Mouse (Mus musculus) cerebellum, adult 2 months (tissue): ENCODE measurements around the gene Tnfaip1.

ENCODE experiments used
- CTCF ChIP-seq: fragments of 200-500 bp; IDR thresholded peaks from 2 replicates; pipeline ENCODE4 v1.5.1; 2011; ENCODE audit warnings: low read depth, mild to moderate bottlenecking, control low read depth, low read length, moderate library complexity, borderline replicate concordance; ENCODE audit not compliant: insufficient read depth
- POLR2A ChIP-seq: fragments of 200-500 bp; IDR thresholded peaks from 2 replicates; pipeline ENCODE4 v1.6.1; 2011; ENCODE audit warnings: low read length, control low read depth, borderline replicate concordance; ENCODE audit not compliant: insufficient read depth

DNA sequence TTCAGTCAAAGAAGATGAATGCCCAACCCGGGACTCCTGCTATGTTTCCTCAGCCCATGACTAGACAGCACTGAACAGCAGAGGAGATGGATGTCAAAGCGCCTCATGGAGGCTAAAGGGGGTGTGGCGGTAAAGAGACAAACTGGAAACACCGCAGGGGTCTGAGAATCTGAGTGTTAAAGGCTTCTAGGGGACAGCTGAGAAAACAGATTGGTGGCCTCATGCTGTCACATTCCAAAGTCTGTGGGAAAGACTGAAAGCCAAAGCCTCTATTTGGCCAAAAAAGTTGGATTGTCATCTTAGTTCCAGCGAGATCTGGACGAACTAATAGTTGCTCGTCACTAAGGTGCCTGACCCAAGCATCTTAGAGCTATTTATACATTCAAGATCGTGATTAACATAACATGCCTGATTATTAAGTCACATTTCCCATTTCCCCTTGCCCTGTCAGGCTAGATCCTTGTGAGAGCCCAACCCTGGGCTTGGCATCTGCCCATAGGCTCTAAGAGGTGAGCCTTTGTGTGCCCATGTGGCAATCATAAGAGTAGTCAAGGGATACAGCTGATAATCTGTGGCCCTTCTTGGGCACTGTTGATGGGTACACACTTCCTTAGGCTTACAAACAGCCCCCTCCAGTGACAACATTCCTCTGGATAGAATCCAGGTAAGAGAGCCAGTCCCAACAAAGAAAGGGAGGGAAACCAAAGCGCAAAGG lies 12.7 kb downstream of the Tnfaip1 start:
- no peak for TF ChIP-seq CTCF
- no peak for TF ChIP-seq POLR2A
